Mouse (Mus musculus) liver, embryonic 18 days (tissue): Measurements from ENCODE around the gene Dnaja1. TPM values are rescaled to one million over a fixed set of nuclear protein-coding genes. Genes with fewer than 3 reads are reported as not detected.

Experiments
- polyA plus RNA-seq: library from polyadenylated mRNA; depleted of rRNA; stranded (reverse); fragments of >200 nt; gene quantifications from 2 replicates; pipeline ENCODE4 v1.2.3, GENCODE M21; 2012; rRNA removed

The Dnaja1 gene
- polyA plus RNA-seq = 26.8 and 32.6 TPM in 2 replicates

GRCm38 (mm10) chr4:40722011-40722666 lies at the start of gene Dnaja1:
Dnaja1 (plus strand) TSS chr4:40722150.

GRCm38 (mm10) chr4:40702797-40703709 lies 18.9 kb upstream of the Dnaja1 start, which contains the start of gene Aptx:
Aptx (minus strand) TSS chr4:40703194.

GRCm38 (mm10) chr4:40757780-40758420 lies 36.0 kb downstream of the Dnaja1 start, which contains the start of gene Smu1:
Smu1 (minus strand) TSS chr4:40757923.

Other genes with a start within 250 kb of the Dnaja1 start
- gene Tmem215, start 250.0 kb upstream of the Dnaja1 start, polyA plus RNA-seq = 0.06 TPM in 2 replicates
- gene Aptx, start 19.0 kb upstream of the Dnaja1 start, polyA plus RNA-seq = 4.5 and 5.2 TPM in 2 replicates
- 33.3 and 34.6 TPM in 2 replicates for gene Smu1, start 35.8 kb downstream of the Dnaja1 start, polyA plus RNA-seq
- 19.4 and 23.6 TPM in 2 replicates for gene B4galt1, start 131.9 kb downstream of the Dnaja1 start, polyA plus RNA-seq
- 0.59 and 1.0 TPM in 2 replicates for gene Spink4, start 197.9 kb downstream of the Dnaja1 start, polyA plus RNA-seq
- 47.0 and 48.2 TPM in 2 replicates for gene Bag1, start 226.1 kb downstream of the Dnaja1 start, polyA plus RNA-seq
- gene Chmp5, start 226.3 kb downstream of the Dnaja1 start, polyA plus RNA-seq = 30.9 and 31.1 TPM in 2 replicates
- gene Nfx1, start 248.8 kb downstream of the Dnaja1 start, polyA plus RNA-seq = 20.6 and 23.4 TPM in 2 replicates